Mouse (Mus musculus): ENCODE measurements around the gene Gm3435.
"Not testable (repeated sequence)": the region's sequence is repeated elsewhere in the genome, so short reads cannot be mapped to it uniquely, and the experiment has no call there.

Gene Gm3435

DNA sequence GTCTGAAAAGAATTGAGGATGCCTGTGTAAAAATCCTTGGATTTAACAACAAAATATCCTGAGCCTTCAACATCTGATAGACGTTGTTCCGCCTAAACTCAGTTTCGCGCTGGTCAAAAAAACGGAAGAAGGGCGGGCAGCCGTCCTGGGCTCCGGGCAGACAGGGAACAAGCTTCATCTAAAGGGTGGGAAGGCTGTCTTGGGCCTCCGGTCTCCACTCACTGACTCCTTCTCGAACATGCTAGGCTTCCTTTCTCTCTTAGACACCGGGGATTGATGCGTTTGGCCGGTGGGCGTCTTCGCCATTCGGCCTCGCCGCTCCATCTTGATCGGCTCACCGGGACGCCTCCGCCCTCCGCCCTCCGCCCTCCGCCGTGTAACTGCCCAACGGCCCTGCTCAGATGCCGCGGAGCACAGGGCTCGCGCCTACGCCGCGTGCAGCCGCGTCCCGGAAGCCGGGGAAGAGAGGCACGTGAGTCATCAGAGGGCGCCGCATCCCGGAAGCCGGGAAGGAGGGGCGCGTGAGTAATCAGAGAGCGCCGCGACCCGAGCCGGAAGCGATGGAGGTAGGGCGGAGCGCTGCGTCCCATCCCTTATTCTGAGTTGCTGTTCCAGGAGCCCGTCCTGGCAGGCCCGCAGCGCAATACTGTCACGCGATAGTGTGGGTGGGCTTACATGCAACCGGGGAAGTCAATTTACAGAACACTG lies at the start of gene Gm3435:
Gm3435 (plus strand) TSS at position 471 of the 708 bp plus-strand sequence.
- not testable (repeated sequence) for DNase-seq (ENCODE audit: low read depth)

- DNase-seq (ENCODE audit: low read depth): no peak
These were observed 49.5 kb upstream of the Gm3435 start for GRCm38 (mm10) chr17:14960520-14960919.

- DNase-seq (ENCODE audit: low read depth): not testable (repeated sequence)
These were observed 48.9 kb upstream of the Gm3435 start, which contains the start of gene Phf10 for GRCm38 (mm10) chr17:14960951-14961556. Gene Phf10 (minus strand): TSS chr17:14961273.

GRCm38 (mm10) chr17:14961557-14962154 lies 48.3 kb upstream of the Gm3435 start:
- DNase-seq (ENCODE audit: low read depth): not testable (repeated sequence)

- DNase-seq (ENCODE audit: low read depth): not testable (repeated sequence)
These were observed 41.5 kb upstream of the Gm3435 start for GRCm38 (mm10) chr17:14968373-14968913.

DNA sequence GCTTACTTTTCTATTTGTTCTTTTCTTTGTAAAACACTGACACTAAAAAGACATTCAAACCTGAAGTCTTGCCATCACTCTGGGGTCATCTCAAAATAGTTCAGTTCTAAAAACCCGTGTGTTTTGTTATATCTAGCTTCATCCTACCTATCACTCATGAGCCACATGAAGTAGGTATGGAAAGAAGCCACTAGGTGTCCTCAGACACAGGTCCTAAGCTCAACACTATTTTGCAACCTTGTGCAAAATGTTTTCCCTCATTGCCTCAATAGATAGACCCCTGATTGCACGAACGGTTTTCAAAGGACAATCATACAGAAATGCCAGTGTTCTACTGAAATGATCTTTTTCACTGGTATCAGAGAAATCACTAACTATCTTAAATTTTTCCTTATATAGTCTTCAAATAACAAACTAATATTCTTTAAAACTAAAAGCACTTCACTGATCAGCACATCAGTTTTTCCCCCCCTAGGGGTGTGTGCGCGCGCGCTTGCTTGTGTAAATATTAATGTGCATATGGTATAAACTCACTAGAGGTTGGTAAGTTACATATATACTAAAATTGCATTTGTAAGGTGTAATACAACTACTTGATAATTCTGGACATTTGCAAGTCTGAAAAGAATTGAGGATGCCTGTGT lies 32.1 kb upstream of the Gm3435 start:
- not testable (repeated sequence) for DNase-seq (ENCODE audit: low read depth)

GRCm38 (mm10) chr17:14978362-14979038 lies 31.5 kb upstream of the Gm3435 start, which contains the start of the genes 9030025P20Rik and Gm3417:
Gene 9030025P20Rik (plus strand): TSS chr17:14978468.
Gene Gm3417 (minus strand): TSS chr17:14978790.
- not testable (repeated sequence) for DNase-seq (ENCODE audit: low read depth)

DNA sequence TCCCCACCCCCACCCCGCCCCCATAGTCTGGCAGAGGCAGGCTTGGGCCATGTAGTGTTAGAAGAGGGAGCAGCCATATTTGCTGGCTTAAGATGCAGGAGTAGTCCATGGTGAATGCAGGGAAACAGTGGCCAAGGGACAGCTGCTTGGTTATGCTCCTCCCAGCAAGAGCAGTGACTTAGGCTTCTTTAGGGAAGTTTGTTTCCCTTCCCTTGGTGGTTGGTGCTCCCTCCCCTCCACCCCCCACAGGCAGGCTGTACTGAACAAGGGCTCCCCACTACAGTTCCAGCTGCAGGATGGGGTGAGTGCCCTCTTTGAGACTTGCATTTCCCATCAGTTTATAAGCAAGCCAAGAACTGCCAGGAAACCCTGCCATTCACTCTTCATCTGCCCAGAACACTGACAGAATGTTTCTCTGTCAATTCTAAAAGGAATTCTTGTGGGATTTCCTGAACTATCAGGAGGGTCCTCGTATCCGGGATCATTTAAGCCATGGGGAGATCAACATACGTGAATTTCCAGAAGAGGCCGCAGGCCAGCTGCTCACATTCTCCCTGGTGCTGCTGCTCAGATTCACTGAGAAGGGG lies 19.8 kb upstream of the Gm3435 start:
- not testable (repeated sequence) for DNase-seq (ENCODE audit: low read depth)

GRCm38 (mm10) chr17:14992522-14993138 lies 17.3 kb upstream of the Gm3435 start:
- not testable (repeated sequence) for DNase-seq (ENCODE audit: low read depth)

GRCm38 (mm10) chr17:14993139-14993832 lies 16.7 kb upstream of the Gm3435 start:
- not testable (repeated sequence) for DNase-seq (ENCODE audit: low read depth)

- DNase-seq (ENCODE audit: low read depth): not testable (repeated sequence)
These were observed 15.8 kb upstream of the Gm3435 start for GRCm38 (mm10) chr17:14994140-14994539.

DNA sequence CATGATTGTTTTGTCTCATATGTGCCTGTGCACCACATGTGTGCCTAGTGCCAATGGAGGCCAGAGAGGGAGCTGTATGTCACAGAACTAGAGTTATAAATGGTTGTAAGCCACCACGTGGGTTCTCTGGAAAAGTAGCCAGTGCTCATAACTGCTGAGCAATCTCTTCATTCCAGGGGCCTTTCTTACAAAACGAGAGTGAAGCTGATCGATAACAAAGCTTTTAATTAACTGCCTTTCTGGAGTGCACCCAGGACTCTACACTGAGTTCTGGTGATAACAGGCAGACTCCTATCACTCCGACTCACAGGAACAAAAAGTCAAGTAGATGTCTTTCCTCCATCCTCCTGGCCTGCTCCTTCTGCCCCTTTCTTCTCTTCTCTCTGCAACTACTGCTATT lies 9.9 kb upstream of the Gm3435 start:
- DNase-seq (ENCODE audit: low read depth): not testable (repeated sequence)

GRCm38 (mm10) chr17:15009088-15009487 lies 888 bp upstream of the Gm3435 start:
- not testable (repeated sequence) for DNase-seq (ENCODE audit: low read depth)

GRCm38 (mm10) chr17:15021503-15022220 lies 11.7 kb downstream of the Gm3435 start:
- not testable (repeated sequence) for DNase-seq (ENCODE audit: low read depth)

DNA sequence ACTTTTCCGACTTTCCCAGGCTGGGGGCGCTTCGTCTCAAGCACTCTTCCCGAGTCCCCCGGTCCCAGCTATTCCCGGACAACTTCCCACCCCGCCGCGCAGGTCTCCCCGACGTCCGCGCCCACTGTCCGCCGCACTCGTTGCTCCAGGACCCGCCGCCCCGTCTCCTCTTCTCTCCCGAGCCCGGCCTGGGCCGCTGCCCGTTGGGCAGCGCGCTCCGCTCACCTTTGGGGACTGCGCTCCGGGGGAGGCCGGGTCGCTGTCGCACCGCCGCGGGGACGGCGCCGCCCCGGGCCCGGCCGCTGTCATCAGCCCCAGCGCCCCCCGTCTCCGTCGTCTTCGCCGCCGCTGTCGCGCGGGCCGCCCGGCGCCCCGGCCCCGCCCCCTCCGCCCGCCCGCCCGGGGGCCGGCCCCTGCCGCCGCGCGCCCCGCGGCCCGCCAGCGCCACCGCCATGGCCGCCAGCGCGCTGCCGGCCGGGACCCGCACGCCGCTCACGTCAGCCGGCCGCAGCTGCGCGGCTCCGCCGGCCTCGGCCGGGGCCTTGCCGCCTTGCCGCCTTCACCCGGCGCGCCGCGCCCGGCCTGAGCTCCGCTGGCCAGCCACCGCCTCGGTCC lies 14.0 kb downstream of the Gm3435 start:
- DNase-seq (ENCODE audit: low read depth): not testable (repeated sequence)

DNA sequence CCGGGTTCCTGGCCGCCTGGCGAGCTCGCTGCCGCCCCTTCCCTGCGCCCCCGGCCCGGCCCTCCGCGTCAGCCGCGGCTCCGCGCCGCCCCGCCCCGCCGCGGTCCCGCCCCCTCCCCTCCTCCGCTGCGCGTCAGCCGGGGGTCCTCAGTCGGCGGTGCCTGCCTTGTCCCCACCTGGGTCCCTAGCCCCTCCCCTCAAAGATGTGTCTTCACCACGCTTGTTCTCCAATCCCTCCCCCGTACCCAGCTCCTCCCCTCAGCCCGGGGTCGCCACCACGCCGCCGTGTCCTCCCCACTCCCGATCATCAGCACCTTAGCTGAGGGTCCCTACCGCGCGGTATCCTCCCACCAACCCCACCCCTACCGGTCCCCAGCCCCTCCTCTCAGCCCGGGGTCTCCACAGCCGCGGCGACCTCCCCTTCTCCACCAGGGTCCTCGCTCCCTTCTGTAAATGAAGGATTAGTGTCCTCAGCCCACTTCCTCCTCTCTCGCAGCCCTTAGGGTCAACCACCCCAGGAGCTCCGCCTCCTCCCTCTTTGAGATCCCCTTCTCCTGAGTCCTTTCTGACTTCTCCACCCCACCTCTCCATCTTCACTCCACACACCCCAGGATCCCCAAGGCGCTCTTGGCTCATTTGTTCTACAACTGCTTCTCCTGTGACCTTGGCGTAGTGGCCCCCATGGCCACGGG lies 14.7 kb downstream of the Gm3435 start:
- DNase-seq (ENCODE audit: low read depth): not testable (repeated sequence)

- DNase-seq (ENCODE audit: low read depth): not testable (repeated sequence)
These were observed 15.5 kb downstream of the Gm3435 start for GRCm38 (mm10) chr17:15025513-15025912.

GRCm38 (mm10) chr17:15031414-15031813 lies 21.4 kb downstream of the Gm3435 start:
- DNase-seq (ENCODE audit: low read depth): not testable (repeated sequence)
